Mouse (Mus musculus) frontal cortex, postnatal 25 days (tissue): ENCODE measurements around the gene Dmwd.

Experiments
- DNase-seq, 2 experiments: peaks; one replicate each; pipeline ENCODE4 v3.0.0; 2022; ENCODE audit warnings: low spot score in 2 of 2

The Dmwd gene

GRCm38 (mm10) chr7:19094826-19095750 lies 19.1 kb downstream of the Dmwd start:
- no peak for DNase-seq

DNA sequence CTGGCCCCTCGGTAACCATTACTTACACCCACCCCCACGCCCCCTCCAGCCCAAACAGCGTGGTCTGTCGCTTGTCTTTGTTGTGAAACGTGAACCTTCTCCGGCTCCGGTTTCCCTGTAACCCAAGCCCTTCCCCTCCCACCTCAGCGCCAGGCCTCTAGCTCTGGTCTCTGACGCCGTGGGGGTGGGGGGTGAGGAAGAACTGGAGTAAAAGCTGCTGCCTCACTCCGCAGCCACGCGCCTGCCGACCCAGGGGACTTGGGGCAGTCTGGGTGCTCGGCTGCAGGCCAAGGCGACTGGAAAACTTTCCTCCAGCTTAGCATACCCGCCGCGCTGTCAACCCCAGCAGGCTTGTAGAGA lies 19.7 kb downstream of the Dmwd start:
- no peak for DNase-seq

GRCm38 (mm10) chr7:19096421-19096976 lies 20.5 kb downstream of the Dmwd start:
- DNase-seq = no peak

DNA sequence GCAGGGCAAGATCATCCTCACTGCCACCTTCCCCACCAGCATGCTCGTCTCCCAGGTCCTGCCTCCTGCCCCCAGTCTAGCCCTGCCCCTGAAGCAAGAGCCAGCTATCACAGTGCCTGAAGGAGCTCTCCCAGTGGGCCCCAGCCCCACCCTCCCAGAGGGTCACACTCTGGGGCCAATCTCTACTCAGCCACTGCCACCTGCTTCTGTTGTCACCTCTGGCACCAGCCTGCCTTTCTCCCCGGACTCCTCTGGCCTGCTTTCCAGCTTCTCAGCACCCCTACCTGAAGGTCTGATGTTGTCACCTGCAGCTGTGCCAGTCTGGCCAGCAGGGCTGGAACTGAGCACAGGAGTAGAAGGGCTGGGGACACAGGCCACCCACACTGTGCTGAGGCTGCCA lies 21.2 kb downstream of the Dmwd start:
- no peak for DNase-seq

DNA sequence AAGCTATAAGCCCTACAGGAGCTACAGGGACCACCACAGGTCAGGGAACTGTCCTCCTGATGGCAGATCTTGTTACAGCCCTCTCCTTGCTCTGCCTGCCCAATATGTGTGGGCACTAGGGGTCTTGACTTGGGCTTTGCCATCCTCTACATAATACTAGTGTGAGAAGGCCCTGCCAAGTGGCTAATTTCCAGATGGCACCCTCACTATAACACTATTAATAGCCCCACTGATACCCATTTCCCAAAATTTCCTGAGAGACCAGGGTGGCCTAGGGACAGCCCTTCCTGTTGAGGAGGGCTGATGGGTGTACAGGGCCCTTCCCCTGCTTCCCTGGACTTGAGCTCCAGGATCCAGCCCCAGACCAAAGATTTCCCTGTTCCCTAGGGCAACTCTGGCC lies 21.8 kb downstream of the Dmwd start:
- DNase-seq = no peak

GRCm38 (mm10) chr7:19098811-19099210 lies 22.8 kb downstream of the Dmwd start:
- no peak for DNase-seq

- no peak for DNase-seq
Observed at GRCm38 (mm10) chr7:19100290-19100689, 24.3 kb downstream of the Dmwd start.

- no peak for DNase-seq
Observed at GRCm38 (mm10) chr7:19103741-19104140, 27.7 kb downstream of the Dmwd start.

- no peak for DNase-seq
Observed at GRCm38 (mm10) chr7:19104486-19104885, 28.5 kb downstream of the Dmwd start.

GRCm38 (mm10) chr7:19107436-19107835 lies 31.4 kb downstream of the Dmwd start:
- DNase-seq = no peak

DNA sequence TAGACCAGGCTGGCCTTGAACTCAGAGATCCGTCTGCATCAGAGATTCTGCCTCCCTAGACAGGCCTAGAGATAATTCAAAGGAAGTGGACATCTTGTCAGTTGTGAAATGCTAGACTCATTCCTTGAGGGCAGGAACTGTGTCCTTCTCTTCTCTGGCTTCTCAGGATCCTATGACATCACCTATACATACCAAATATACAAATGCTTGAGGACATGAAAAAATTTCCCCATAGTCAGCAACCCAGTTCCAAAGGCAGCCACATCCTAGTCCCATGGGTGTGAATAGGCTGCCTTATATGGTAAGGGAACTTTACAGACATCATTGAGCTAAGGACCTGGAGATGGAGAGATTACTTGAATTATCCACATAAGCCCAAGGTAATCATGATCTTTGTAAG lies 33.5 kb downstream of the Dmwd start:
- no peak for DNase-seq

- peak in 1 of 2 experiments; percentile 35 for DNase-seq
Observed at GRCm38 (mm10) chr7:19118028-19118771, 42.2 kb downstream of the Dmwd start, which contains the start of gene Gm4969. Gene Gm4969 (minus strand): TSS chr7:19118368.

GRCm38 (mm10) chr7:19119083-19119482 lies 43.1 kb downstream of the Dmwd start:
- no peak for DNase-seq

DNA sequence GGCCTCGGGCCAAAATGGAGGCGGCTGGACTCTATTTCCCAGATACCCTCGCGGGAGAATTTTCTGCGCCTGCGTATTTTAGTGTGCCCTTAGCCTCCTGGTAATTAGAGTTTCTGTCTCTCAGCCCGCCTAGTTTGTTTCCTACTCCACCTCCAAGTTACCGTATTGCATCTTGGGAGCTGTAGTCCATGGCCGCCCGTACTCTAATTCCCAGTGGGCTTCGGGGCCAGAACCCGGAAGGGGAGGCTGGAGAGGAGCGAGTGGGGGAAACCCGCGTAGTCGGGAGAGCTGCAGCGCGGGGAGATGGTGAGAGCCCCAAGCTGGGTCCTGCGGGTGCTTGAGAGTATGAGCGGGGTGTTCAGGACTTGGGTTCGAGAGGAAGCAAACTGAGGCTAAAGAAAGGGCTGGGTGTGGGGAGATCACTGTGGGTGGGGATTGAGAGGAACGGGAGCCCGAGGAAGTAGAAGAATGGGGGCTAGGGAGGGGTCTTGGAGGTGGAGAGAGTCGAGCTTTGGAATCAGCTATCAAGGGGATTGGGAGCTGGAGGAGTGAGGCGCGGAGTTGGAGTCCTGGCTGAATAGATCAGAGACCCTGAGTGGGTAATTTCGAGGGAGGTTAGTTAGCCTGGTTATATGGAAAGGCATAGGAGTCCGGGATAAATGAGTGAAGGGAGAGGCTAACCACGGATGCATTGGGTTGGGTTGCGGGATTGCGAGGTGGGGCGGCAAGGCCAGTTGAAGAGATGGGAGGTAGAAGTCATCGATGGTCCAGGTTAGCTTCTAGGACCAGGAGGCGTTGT lies 43.8 kb downstream of the Dmwd start, which contains the start of gene Fbxo46:
Fbxo46 (plus strand) TSS at position 229 of the 799 bp plus-strand sequence.
- DNase-seq = peak; percentile 74 to 87

DNA sequence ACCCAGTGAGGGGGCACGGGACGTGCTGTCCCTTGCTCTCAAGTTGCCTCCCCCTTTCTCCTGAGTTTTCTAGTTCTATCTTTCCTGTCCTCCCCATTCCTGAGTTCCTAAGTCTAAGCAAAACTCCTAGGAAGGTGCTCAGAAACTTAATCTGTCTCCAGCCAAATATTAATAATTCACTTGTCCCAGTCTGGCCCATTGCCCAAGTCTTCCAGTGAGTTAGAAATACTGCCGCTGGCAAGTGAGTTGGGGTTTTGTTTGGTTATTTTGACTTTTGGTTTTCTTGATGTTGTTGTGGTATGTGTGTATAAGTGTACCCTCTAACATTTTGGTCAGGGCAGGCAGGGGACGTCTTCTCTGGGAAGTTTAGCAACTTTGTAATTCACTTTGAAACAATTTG lies 45.7 kb downstream of the Dmwd start:
- DNase-seq = no peak

- DNase-seq = no peak
Observed at GRCm38 (mm10) chr7:19124713-19125112, 48.7 kb downstream of the Dmwd start.

DNA sequence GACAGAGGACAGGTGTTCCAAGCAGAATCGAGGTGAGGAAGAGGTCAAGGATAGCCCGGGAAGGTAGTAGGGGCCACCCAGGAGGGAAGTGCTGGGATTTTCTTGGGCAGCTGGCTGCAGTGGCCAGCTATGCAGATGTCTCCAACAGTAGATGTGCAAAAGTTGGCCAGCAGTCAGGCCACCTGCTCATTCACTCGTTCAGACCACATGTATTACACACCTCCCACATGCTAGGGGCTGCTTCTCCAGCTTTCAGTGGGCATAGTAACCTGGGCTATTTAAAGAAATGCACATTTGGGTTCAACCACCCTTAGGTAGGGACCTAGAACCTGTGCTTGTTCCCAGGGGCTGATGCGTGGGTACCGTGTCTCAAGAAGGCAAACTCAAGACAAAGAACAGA lies 51.7 kb downstream of the Dmwd start:
- DNase-seq = no peak

DNA sequence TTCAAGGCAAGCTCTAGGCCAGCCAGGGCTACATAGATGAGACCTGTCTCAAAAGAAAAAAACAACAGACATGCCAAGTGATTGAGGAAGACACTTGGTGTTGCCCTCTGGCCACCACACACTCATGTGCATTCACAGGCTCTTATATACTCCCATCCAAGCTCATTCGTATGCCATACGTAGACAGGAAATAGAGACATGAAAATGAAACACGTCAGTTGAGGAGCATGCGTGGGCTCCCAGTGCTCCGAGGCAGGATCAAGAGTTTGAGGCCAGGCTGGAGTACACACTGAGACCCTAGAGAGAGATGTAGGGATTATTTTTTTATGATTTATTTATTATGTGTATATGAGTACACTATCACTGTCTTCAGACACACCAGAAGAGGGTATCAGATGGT lies 53.4 kb downstream of the Dmwd start:
- DNase-seq = no peak

- DNase-seq = no peak
Observed at GRCm38 (mm10) chr7:19130657-19131056, 54.6 kb downstream of the Dmwd start.

DNA sequence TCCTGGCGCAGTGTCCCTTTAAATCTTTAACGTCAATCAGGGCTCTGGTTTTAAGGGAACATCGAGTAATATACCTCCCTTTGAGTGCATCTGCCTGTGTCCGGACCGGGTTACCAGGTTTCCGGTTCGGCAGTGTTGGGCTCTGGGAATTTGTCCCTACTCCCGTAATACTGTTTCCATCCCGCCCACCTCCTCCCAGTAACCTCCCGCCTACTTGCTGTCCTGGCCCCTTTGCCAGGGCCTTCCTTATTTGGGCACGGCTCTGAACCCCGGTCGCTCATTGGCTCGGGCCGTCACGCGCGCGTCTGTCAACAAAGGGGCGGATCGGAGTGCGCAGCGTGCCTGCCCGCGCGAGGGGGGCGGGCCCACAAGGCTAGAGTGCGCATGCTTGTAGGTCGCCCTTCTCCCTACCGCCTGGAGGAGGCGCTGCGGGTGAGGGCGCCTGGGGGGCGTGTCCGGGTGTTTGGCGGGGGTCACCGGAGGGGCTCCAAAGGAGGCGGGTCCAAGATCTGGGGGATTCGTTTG lies 55.4 kb downstream of the Dmwd start:
- peak; percentile 85 to 94 for DNase-seq
